Mouse (Mus musculus) heart, postnatal 0 days (tissue): ENCODE data around the gene Gm26897. TPM values are rescaled to one million over a fixed set of nuclear protein-coding genes. Genes with fewer than 3 reads are reported as not detected.

Experiments
- ATAC-seq: fragments of 200-750 bp; cut with Nextera tagmentation; 2 replicates; pipeline ENCODE4 v1.8.0; 2017; ENCODE audit warnings: low read depth, moderate number of reproducible peaks, moderate library complexity; ENCODE audit not compliant: insufficient read depth
- DNase-seq: peaks from one replicate; pipeline ENCODE4 v3.0.0-alpha.2; 2016; ENCODE audit warnings: low spot score
- H3K27ac ChIP-seq: fragments of 300-500 bp; sonication (generic); 2 replicates; pipeline ENCODE4 v1.5.1; 2014; ENCODE audit warnings: low read depth, mild to moderate bottlenecking
- H3K27me3 ChIP-seq: fragments of 300-500 bp; sonication (generic); 2 replicates; pipeline ENCODE4 v1.6.1; 2014; ENCODE audit warnings: low read length, mixed read lengths; ENCODE audit not compliant: control insufficient read depth, insufficient read depth
- H3K36me3 ChIP-seq: fragments of 300-500 bp; sonication (generic); replicated peaks from 2 replicates; pipeline ENCODE4 v1.6.1; 2014; ENCODE audit warnings: low read length, mixed read lengths; ENCODE audit not compliant: control insufficient read depth, insufficient read depth
- H3K4me1 ChIP-seq: fragments of 300-500 bp; sonication (generic); 2 replicates; pipeline ENCODE4 v1.6.1; 2014; ENCODE audit warnings: antibody characterized with exemption; ENCODE audit not compliant: control insufficient read depth, insufficient read depth
- H3K4me2 ChIP-seq: fragments of 300-500 bp; sonication (generic); 2 replicates; pipeline ENCODE4 v1.6.1; 2014; ENCODE audit warnings: low read depth, mild to moderate bottlenecking, low read length, moderate library complexity
- H3K4me3 ChIP-seq: fragments of 300-500 bp; sonication (generic); 2 replicates; pipeline ENCODE4 v1.5.1; 2014; ENCODE audit warnings: low read depth, low read length
- H3K9ac ChIP-seq: fragments of 300-500 bp; sonication (generic); replicated peaks from 2 replicates; pipeline ENCODE4 v1.6.1; 2014; ENCODE audit warnings: low read depth, low read length, mixed read lengths
- H3K9me3 ChIP-seq: fragments of 300-500 bp; sonication (generic); replicated peaks from 2 replicates; pipeline ENCODE4 v1.6.1; 2016; ENCODE audit warnings: low read length; ENCODE audit not compliant: control insufficient read depth
- CTCF ChIP-seq: IDR thresholded peaks from 2 replicates; pipeline ENCODE4 v1.5.1; 2016; ENCODE audit warnings: antibody characterized with exemption, control low read depth, low read depth
- EP300 ChIP-seq: IDR thresholded peaks from 2 replicates; pipeline ENCODE4 v1.6.1; 2016; ENCODE audit warnings: antibody characterized with exemption, low read depth
- WGBS: fragments of 180-500 bp; shearing (Covaris S2); extraction: QIAGEN DNeasy Blood & Tissue Kit; methylation state at CpG from one replicate; pipeline ENCODE4 v1.1.7; 2014; 5-methylcytosine and 5-hydroxymethylcytosine counted together
- polyA plus RNA-seq: library from polyadenylated mRNA; unstranded; fragments of >200 nt; fragmentation: Nextera tagmentation; extraction: Ambion mirVana; gene quantifications from 2 replicates; pipeline ENCODE4 v1.2.1, GENCODE M21; 2015
- total RNA-seq: library from RNA; depleted of rRNA; stranded (reverse); fragments of >200 nt; gene quantifications from 2 replicates; pipeline ENCODE4 v1.2.3, GENCODE M21; 2014; ENCODE audit warnings: low replicate concordance

The Gm26897 gene
- total and polyA plus RNA-seq, 2 experiments from 2014 or later = not detected

DNA sequence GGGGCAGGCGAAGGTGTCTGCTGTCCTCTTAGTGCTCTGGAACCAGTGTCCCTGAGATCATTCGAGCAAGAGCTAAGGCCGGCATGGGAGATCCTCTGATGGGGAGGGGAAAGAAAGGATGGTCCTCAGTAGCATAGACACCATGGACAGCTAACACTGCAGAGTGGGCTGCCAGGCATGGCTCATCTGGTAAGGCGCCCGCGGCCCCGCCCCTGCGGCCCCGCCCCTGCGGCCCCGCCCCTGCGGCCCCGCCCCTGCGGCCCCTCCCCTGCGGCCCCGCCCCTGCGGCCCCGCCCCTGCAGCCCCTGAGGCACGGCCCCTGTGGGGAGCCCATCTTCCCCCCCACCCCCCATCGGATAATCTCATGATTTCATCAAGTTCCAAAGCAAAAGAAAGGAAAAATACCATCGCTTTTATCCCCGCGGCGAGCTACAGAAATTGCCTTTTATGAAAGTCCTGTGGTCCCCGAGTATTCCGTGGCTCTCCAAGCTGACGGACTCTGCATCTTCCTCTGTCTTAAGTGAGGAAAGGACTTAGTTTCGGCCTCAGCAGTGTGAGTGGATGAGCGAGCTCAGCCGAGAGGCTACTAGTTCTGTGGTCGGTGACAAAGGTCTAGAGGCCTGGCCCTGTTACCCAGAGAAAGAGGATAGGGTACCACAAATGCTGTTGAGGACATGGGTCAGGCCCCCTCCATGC is 31.9 kb upstream of the Gm26897 start:
- WGBS = 10% methylated on average over 23 of the region's 31 CpGs
- no peak for TF ChIP-seq EP300
- no peak for TF ChIP-seq CTCF

GRCm38 (mm10) chr5:111703586-111703985 is 30.1 kb upstream of the Gm26897 start:
- Histone ChIP-seq H3K36me3 (no peaks in the 10 kb centered on the region), H3K9me3 (no peaks in the 10 kb centered on the region), H3K27ac (no peak overlapping the region), H3K4me3 (no peak overlapping the region), H3K4me1 (no peaks in the 10 kb centered on the region), H3K4me2 (no peak overlapping the region), H3K27me3 (no peaks in the 10 kb centered on the region), H3K9ac (no peak overlapping the region)
- DNase-seq = no peak
- no peak for ATAC-seq
- TF ChIP-seq CTCF (no peak), EP300 (no peak)
- 91% methylated on average over 7 of the region's 7 CpGs for WGBS

More for the DNA sequence above, 31.9 kb upstream of the Gm26897 start:
- DNase-seq (no peak), ATAC-seq (no peak)
- Histone ChIP-seq H3K4me1 (no peaks in the 10 kb centered on the region), H3K9me3 (no peaks in the 10 kb centered on the region), H3K4me3 (peak overlapping the region; percentile 29), H3K4me2 (peak overlapping the region; percentile 51), H3K36me3 (no peaks in the 10 kb centered on the region), H3K27ac (no peak overlapping the region), H3K27me3 (no peaks in the 10 kb centered on the region), H3K9ac (no peak overlapping the region)

- 79% methylated on average over 11 of the region's 11 CpGs for WGBS
- Histone ChIP-seq H3K4me1 (no peaks in the 10 kb centered on the region), H3K9ac (no peak overlapping the region), H3K4me2 (no peak overlapping the region), H3K27me3 (no peaks in the 10 kb centered on the region), H3K4me3 (no peak overlapping the region), H3K36me3 (no peaks in the 10 kb centered on the region), H3K9me3 (no peaks in the 10 kb centered on the region), H3K27ac (no peak overlapping the region)
- TF ChIP-seq CTCF (no peak), EP300 (no peak)
- DNase-seq (no peak), ATAC-seq (no peak)
Measured at GRCm38 (mm10) chr5:111704326-111704725, 29.4 kb upstream of the Gm26897 start.

DNA sequence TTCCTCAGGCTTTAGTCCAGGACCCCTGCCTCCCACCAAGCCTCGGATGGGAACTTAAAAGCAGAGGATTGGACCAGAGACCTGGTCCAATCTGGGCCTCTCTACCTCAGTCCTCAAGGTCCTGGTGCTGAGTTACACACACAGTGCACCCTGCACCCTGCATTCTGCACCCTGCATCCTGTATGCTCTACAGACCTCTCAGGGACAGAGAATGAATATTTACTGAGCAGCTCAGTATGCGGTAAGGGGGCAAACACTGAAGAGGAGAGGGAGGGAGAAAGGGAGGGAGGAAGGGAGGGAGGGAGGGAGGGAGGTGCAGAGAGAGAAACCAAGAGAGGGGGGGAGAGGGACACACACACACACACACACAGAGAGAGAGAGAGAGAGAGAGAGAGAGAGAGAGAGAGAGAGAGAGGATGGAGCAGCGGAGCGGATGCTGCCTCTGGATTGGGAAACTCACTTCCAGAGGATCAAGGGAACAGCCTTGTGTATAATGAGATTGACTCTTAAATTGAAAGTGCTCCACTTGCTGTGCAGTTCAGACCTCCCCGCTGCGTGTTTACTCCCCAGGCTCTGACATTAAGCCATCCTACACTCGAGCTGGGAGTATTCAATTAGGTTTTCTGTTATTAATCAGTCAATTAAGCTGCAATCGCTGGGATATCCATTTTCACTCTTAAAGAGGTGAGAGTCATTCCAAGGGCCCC is 24.4 kb upstream of the Gm26897 start:
- Histone ChIP-seq H3K36me3 (no peaks in the 10 kb centered on the region), H3K4me1 (no peaks in the 10 kb centered on the region), H3K9me3 (peaks cover 4% of the 10 kb centered on the region; the same call in 1 of the 2 replicates), H3K27me3 (no peaks in the 10 kb centered on the region), H3K27ac (no peak overlapping the region), H3K4me2 (no peak overlapping the region), H3K9ac (no peak overlapping the region), H3K4me3 (no peak overlapping the region)
- DNase-seq (no peak), ATAC-seq (no peak)
- WGBS = 62% methylated on average over 8 of the region's 8 CpGs
- TF ChIP-seq CTCF (no peak), EP300 (no peak)

DNA sequence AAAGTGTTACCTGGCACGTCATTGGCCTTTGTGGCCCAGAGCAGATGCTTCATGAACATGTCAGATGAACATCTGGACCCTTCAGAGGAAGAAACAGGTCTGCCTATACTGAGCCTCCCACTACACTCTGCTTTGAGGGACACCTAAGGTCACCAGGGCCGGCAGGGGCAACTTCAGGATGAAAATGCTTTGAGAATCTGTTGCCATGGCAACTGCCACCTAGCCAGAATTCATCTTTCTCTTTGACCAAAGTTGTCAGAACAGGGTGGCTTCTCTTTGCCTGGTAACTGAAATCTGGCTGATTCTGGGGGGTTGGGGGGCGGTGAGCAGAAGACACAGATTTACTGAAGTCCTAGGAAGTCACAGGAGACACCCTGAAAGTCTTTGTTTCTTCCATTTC is 14.7 kb upstream of the Gm26897 start:
- no peak overlapping the region for H3K9ac ChIP-seq
- no peaks in the 10 kb centered on the region for H3K36me3 ChIP-seq
- H3K9me3 ChIP-seq = no peaks in the 10 kb centered on the region
- ATAC-seq (no peak), DNase-seq (no peak)
- no peak overlapping the region for H3K4me2 ChIP-seq
- H3K27me3 ChIP-seq = no peaks in the 10 kb centered on the region
- no peak overlapping the region for H3K4me3 ChIP-seq
- peaks cover 3% of the 10 kb centered on the region; the same call in 1 of the 2 replicates for H3K4me1 ChIP-seq
- no peak for TF ChIP-seq EP300
- TF ChIP-seq CTCF = no peak
- no peak overlapping the region for H3K27ac ChIP-seq
- 66% methylated on average over 3 of the region's 3 CpGs for WGBS
